Mouse (Mus musculus) liver, embryonic 11.5 days (tissue): ENCODE results near the gene Ftsj1. TPM values are rescaled to one million over a fixed set of nuclear protein-coding genes. Genes with fewer than 3 reads are reported as not detected.

Experiments used
- ATAC-seq: fragments of 200-750 bp; cut with Nextera tagmentation; replicated peaks from 2 replicates; pipeline ENCODE4 v1.8.0; 2017; ENCODE audit warnings: moderate number of reproducible peaks, mild to moderate bottlenecking, moderate TSS enrichment, moderate library complexity; ENCODE audit not compliant: low FRiP score
- DNase-seq: peaks from one replicate; pipeline ENCODE4 v3.0.0-alpha.2; 2017; ENCODE audit warnings: low spot score
- H3K27ac ChIP-seq: fragments of 300-500 bp; sonication (generic); 2 replicates; pipeline ENCODE4 v1.5.1; 2014; ENCODE audit warnings: mild to moderate bottlenecking, low read depth, low read length, control low read depth
- H3K27me3 ChIP-seq: fragments of 300-500 bp; sonication (generic); replicated peaks from 2 replicates; pipeline ENCODE4 v1.6.1; 2014; ENCODE audit warnings: low read length, mixed read lengths; ENCODE audit not compliant: control insufficient read depth, insufficient read depth
- H3K36me3 ChIP-seq: fragments of 300-500 bp; sonication (generic); 2 replicates; pipeline ENCODE4 v1.6.1; 2014; ENCODE audit warnings: mild to moderate bottlenecking, low read length, moderate library complexity, mixed read lengths; ENCODE audit not compliant: control insufficient read depth, insufficient read depth
- H3K4me1 ChIP-seq: fragments of 300-500 bp; sonication (generic); replicated peaks from 2 replicates; pipeline ENCODE4 v1.6.1; 2014; ENCODE audit warnings: low read length, mixed read lengths; ENCODE audit not compliant: control insufficient read depth, insufficient read depth
- H3K4me2 ChIP-seq: fragments of 300-500 bp; sonication (generic); 2 replicates; pipeline ENCODE4 v1.6.1; 2014; ENCODE audit warnings: mild to moderate bottlenecking, control low read depth, moderate library complexity
- H3K4me3 ChIP-seq: fragments of 300-500 bp; sonication (generic); 2 replicates; pipeline ENCODE4 v1.5.1; 2014; ENCODE audit warnings: low read depth, low read length, control low read depth
- H3K9ac ChIP-seq: fragments of 300-500 bp; sonication (generic); 2 replicates; pipeline ENCODE4 v1.6.1; 2014; ENCODE audit warnings: low read depth, low read length, control low read depth
- H3K9me3 ChIP-seq: fragments of 300-500 bp; sonication (generic); 2 replicates; pipeline ENCODE4 v1.6.1; 2016; ENCODE audit warnings: low read length, inconsistent platforms, mixed read lengths; ENCODE audit not compliant: control insufficient read depth
- WGBS: fragments of 180-500 bp; shearing (Covaris S2); extraction: QIAGEN DNeasy Blood & Tissue Kit; methylation state at CpG from one replicate; pipeline ENCODE4 v1.1.7; 2014; 5-methylcytosine and 5-hydroxymethylcytosine counted together
- polyA plus RNA-seq: library from polyadenylated mRNA; unstranded; fragments of >200 nt; fragmentation: Nextera tagmentation; extraction: Ambion mirVana; gene quantifications from 2 replicates; pipeline ENCODE4 v1.2.1, GENCODE M21; 2014

The Ftsj1 gene
- polyA plus RNA-seq, 1 experiment from 2014 or later = 62.7 TPM

GRCm38 (mm10) chrX:8206694-8207197 lies 45.5 kb downstream of the Ftsj1 start:
- H3K27me3 ChIP-seq = peaks cover 3% of the 10 kb centered on the region
- peak overlapping the region; percentile 62 for H3K4me2 ChIP-seq
- peak overlapping the region; percentile 46 for H3K4me3 ChIP-seq
- no peaks in the 10 kb centered on the region for H3K9me3 ChIP-seq
- no peaks in the 10 kb centered on the region for H3K4me1 ChIP-seq
- no peaks in the 10 kb centered on the region for H3K36me3 ChIP-seq
- no peak overlapping the region for H3K9ac ChIP-seq
- WGBS = 11% methylated on average over 11 of the region's 11 CpGs
- DNase-seq (no peak), ATAC-seq (no peak; the same call in 1 of the 2 replicates)
- no peak overlapping the region for H3K27ac ChIP-seq

DNA sequence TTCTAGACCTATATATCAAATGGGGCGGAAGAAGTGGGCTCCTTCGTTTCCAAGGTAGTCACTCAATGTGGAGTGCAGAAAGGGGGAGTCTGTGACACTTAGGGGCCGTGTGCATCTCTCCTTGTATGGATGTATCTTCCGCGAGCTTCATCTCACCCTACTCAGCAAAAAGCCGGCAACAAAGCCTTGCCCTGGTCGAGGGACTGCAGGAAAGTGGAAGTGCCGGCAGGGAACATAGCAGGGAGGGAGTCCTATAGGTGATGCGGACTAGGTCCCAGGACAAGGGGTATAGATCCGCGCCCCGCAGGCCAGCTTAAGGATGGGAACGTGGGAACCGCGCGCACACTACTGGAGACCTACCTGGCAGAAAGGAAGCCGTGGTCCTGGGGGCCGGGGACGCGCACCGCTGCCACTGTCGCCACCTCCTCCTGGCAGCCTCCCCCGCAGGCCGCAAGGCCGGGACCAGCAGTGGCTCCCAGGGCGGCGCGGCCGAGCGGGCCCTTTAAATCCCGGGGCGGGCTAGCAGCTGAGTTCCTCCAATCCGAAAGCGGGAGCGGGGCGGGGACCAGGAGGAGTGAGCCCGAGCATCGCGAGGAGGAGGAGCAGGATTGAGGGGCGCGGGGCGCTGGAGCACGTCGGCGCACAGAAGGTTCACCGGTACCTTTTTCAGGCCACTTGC lies 46.1 kb downstream of the Ftsj1 start, which contains the start of gene Porcn:
TSS of gene Porcn (minus strand) at position 511 of the 679 bp plus-strand sequence.
- Histone ChIP-seq H3K9me3 (no peaks in the 10 kb centered on the region), H3K36me3 (no peaks in the 10 kb centered on the region), H3K4me2 (peak within 1 kb of the TSS; percentile 62), H3K27ac (no peak within 1 kb of the TSS), H3K4me3 (peak within 1 kb of the TSS; percentile 46), H3K4me1 (no peaks in the 10 kb centered on the region), H3K27me3 (peaks cover 3% of the 10 kb centered on the region), H3K9ac (peak within 1 kb of the TSS; percentile 32)
- DNase-seq (peak; percentile 70), ATAC-seq (peak; percentile 93)
- WGBS = 8% methylated on average over 45 of the region's 46 CpGs

DNA sequence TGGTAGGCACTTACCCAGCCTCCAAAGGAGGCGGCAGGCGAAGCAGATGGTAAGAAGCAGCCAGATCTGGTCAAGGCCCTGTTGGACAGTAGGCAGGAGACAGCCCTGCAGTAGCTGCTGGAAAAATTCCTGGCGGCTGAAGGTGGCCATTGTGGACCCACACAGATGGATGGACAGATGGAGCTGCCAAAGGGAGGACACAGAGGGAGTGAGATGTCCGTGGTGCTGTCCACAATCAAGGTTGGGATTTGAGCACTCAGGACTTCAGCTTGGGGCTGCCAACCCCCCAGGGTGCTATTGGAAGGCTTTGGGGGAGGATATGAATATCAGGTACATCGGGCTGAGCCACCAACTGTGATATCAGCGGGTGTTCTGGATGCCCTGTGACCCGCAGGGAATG lies 46.7 kb downstream of the Ftsj1 start:
- DNase-seq (no peak), ATAC-seq (no peak)
- peaks cover 3% of the 10 kb centered on the region for H3K27me3 ChIP-seq
- H3K4me1 ChIP-seq = no peaks in the 10 kb centered on the region
- H3K9me3 ChIP-seq = no peaks in the 10 kb centered on the region
- H3K4me2 ChIP-seq = peak overlapping the region; percentile 62
- H3K36me3 ChIP-seq = no peaks in the 10 kb centered on the region
- H3K27ac ChIP-seq = no peak overlapping the region
- no peak overlapping the region for H3K9ac ChIP-seq
- H3K4me3 ChIP-seq = peak overlapping the region; percentile 46; the same call in 1 of the 2 replicates
- 36% methylated on average over 7 of the region's 7 CpGs for WGBS

- ATAC-seq (no peak), DNase-seq (no peak)
- Histone ChIP-seq H3K27me3 (peaks cover 3% of the 10 kb centered on the region), H3K4me2 (no peak overlapping the region), H3K27ac (no peak overlapping the region), H3K4me1 (no peaks in the 10 kb centered on the region), H3K4me3 (no peak overlapping the region), H3K9me3 (no peaks in the 10 kb centered on the region), H3K36me3 (no peaks in the 10 kb centered on the region), H3K9ac (no peak overlapping the region)
- WGBS = 63% methylated on average over 4 of the region's 4 CpGs
These were observed 47.1 kb downstream of the Ftsj1 start for GRCm38 (mm10) chrX:8205088-8205487.

DNA sequence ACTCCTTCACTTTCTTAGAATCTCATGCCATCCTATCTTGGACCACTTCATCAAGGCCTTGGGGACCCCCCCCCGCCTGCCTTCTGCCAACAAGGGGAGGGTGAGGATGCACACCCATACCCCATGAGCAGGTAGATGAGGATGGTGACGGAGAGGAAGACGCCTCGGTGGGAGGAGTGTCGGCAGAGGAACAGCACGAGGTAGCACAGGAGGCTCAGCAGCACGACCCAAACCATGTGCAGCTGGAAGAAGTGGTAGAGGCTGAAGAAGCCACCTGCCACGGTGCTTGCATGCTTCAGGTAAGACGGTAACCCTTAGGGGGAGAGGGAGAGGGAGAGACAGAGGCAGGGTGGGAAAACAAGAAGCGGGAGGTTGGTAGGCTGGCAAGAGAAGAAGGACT lies 48.1 kb downstream of the Ftsj1 start:
- Histone ChIP-seq H3K4me2 (no peak overlapping the region), H3K9me3 (no peaks in the 10 kb centered on the region), H3K9ac (no peak overlapping the region), H3K27ac (no peak overlapping the region), H3K36me3 (no peaks in the 10 kb centered on the region), H3K27me3 (peaks cover 3% of the 10 kb centered on the region), H3K4me3 (no peak overlapping the region), H3K4me1 (no peaks in the 10 kb centered on the region)
- 80% methylated on average over 10 of the region's 10 CpGs for WGBS
- DNase-seq (no peak), ATAC-seq (no peak)

DNA sequence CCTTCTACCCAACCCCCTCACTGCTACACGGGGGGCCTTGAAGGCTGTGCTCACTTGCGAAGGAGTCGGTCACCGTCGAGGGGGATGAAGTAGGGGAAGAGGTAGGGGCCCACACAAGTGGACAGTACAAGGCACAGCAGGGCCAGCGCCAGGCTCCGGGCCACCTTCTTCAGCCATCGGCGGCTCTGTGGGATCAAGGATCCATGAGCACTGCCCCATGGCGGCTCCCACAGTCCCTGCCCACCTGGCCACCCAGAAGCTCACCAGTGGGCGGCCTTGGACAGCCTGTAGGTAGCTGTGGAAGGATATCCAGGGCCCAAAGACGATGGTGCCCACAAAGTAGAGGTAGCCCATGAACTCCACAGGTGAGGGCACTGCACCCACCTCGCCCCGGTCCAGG lies 49.1 kb downstream of the Ftsj1 start:
- Histone ChIP-seq H3K27ac (no peak overlapping the region), H3K27me3 (peaks cover 3% of the 10 kb centered on the region), H3K36me3 (no peaks in the 10 kb centered on the region), H3K4me2 (no peak overlapping the region), H3K4me1 (no peaks in the 10 kb centered on the region), H3K9ac (no peak overlapping the region), H3K9me3 (no peaks in the 10 kb centered on the region), H3K4me3 (no peak overlapping the region)
- 80% methylated on average over 14 of the region's 14 CpGs for WGBS
- no peak for ATAC-seq
- DNase-seq = no peak

DNA sequence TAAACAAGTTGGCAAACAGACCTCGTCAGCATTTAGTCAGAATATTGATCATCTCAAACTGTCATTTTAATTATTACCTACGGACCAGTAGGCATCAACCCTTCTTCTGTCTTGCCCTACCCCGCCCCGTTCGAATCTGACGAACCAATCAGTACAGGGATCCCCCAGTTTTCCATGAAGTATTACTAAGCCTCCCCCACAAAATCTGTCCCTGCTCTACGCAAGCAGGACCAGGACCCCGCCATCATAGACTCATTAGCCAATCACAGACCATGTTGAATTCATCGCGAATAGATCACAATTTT lies 58.8 kb downstream of the Ftsj1 start, which contains the start of gene Ebp:
TSS of gene Ebp (minus strand) at position 94 of the 305 bp plus-strand sequence.
- Histone ChIP-seq H3K4me2 (peak within 1 kb of the TSS; percentile 73), H3K9me3 (no peaks in the 10 kb centered on the region), H3K27ac (peak within 1 kb of the TSS; percentile 56), H3K36me3 (no peaks in the 10 kb centered on the region), H3K9ac (peak within 1 kb of the TSS; percentile 78), H3K4me1 (peaks cover 4% of the 10 kb centered on the region; the same call in 1 of the 2 replicates), H3K4me3 (peak within 1 kb of the TSS; percentile 62), H3K27me3 (no peaks in the 10 kb centered on the region)
- 30% methylated on average over 10 of the region's 10 CpGs for WGBS
- DNase-seq = no peak
- ATAC-seq = no peak

- peak; percentile 67 for DNase-seq
- H3K4me1 ChIP-seq = peaks cover 4% of the 10 kb centered on the region; the same call in 1 of the 2 replicates
- 8% methylated on average over 38 of the region's 38 CpGs for WGBS
- no peaks in the 10 kb centered on the region for H3K9me3 ChIP-seq
- H3K27me3 ChIP-seq = no peaks in the 10 kb centered on the region
- ATAC-seq = peak; percentile 99
- peak overlapping the region; percentile 62 for H3K4me3 ChIP-seq
- peak overlapping the region; percentile 73 for H3K4me2 ChIP-seq
- peak overlapping the region; percentile 78 for H3K9ac ChIP-seq
- H3K27ac ChIP-seq = peak overlapping the region; percentile 56
- no peaks in the 10 kb centered on the region for H3K36me3 ChIP-seq
These were observed 59.4 kb downstream of the Ftsj1 start for GRCm38 (mm10) chrX:8192640-8193418.
